Comparison of ENCODE assay signal across 9 mouse cellular contexts in genomic region chr1:38450677-38451076, GRCm38 (mm10).
DNase-seq lines count a peak whose midpoint lies in the region; ATAC-seq and TF ChIP-seq lines count a peak whose summit lies in the region.
"Had no signal": no experiment of that assay in that cellular context is flagged by ENCODE, and none has a peak within 500 bp of the region (broad histone marks: within the 10 kb centered on the region; RNA-seq: fewer than 3 reads in every experiment).

No protein-coding gene starts in this region.

- no peak for TF ChIP-seq EP300 in lung, postnatal 0 days (IDR thresholded peaks at IDR 0.05)
- TF ChIP-seq EP300 in stomach, postnatal 0 days (optimal IDR thresholded peaks at IDR 0.05), result no peak

- no peak for TF ChIP-seq CTCF in lung, postnatal 0 days (IDR thresholded peaks at IDR 0.05)
- no peak for TF ChIP-seq CTCF in forebrain, postnatal 0 days (IDR thresholded peaks at IDR 0.05; ENCODE audit: low read depth)
- TF ChIP-seq CTCF in stomach, postnatal 0 days (IDR thresholded peaks at IDR 0.05; ENCODE audit: low read depth), result no peak

- H3K27me3 ChIP-seq in lung, postnatal 0 days (replicated peaks; ENCODE audit: insufficient read depth, low read length), result no peaks in the 10 kb centered on the region
- no peaks in the 10 kb centered on the region for H3K27me3 ChIP-seq in forebrain, postnatal 0 days (ENCODE audit: insufficient read depth, low read length)
- no peaks in the 10 kb centered on the region for H3K27me3 ChIP-seq in stomach, postnatal 0 days (ENCODE audit: control insufficient read depth, insufficient read depth, low read length)
- H3K27me3 ChIP-seq in kidney, embryonic 16.5 days (ENCODE audit: insufficient read depth, low read length), result no peaks in the 10 kb centered on the region

- no peaks in the 10 kb centered on the region for H3K4me1 ChIP-seq in lung, postnatal 0 days (ENCODE audit: insufficient read depth, low read depth, low read length)
- H3K4me1 ChIP-seq in forebrain, postnatal 0 days (ENCODE audit: insufficient read depth), result peaks cover 11% of the 10 kb centered on the region
- no peaks in the 10 kb centered on the region for H3K4me1 ChIP-seq in stomach, postnatal 0 days (replicated peaks; ENCODE audit: control insufficient read depth, insufficient read depth)
- H3K4me1 ChIP-seq in kidney, embryonic 16.5 days (ENCODE audit: insufficient read depth, low read length), result peaks cover 6% of the 10 kb centered on the region

- intact Hi-C loops in left cerebral cortex, postnatal 36 days (cut with DNase I), result no loop called here

- peak; percentile 14 for DNase-seq in lung, postnatal 0 days (ENCODE audit: low spot score)
- DNase-seq in lung, postnatal 25 days (ENCODE audit: low spot score), result no peak
- peak; percentile 88 for DNase-seq in forebrain, postnatal 0 days
- peak; percentile 68 for DNase-seq in heart, postnatal 4 days
- peak; percentile 35 to 53 for DNase-seq in left cerebral cortex, postnatal 36 days (ENCODE audit: low spot score in 2 of 2)
- no peak for DNase-seq in stomach, postnatal 0 days (ENCODE audit: low spot score)
- no peak for DNase-seq in urinary bladder, postnatal 36 days (ENCODE audit: low spot score in 2 of 2)

- no peak overlapping the region for H3K9ac ChIP-seq in lung, postnatal 0 days (replicated peaks; ENCODE audit: low read depth)
- H3K9ac ChIP-seq in forebrain, postnatal 0 days, result no peak overlapping the region
- H3K9ac ChIP-seq in stomach, postnatal 0 days (ENCODE audit: low read length), result no peak overlapping the region
- H3K9ac ChIP-seq in kidney, embryonic 16.5 days (replicated peaks; ENCODE audit: low read length), result no peak overlapping the region
- H3K9ac ChIP-seq: liver, embryonic 15.5 days had no signal

- H3K4me3 ChIP-seq in lung, postnatal 0 days (ENCODE audit: low read depth, low read length), result no peak overlapping the region
- H3K4me3 ChIP-seq in forebrain, postnatal 0 days (ENCODE audit: low read depth, low read length), result no peak overlapping the region
- H3K4me3 ChIP-seq in stomach, postnatal 0 days (ENCODE audit: low read depth, low read length), result no peak overlapping the region
- H3K4me3 ChIP-seq in kidney, embryonic 16.5 days (ENCODE audit: low read length), result no peak overlapping the region
- H3K4me3 ChIP-seq: liver, embryonic 15.5 days had no signal

- no peaks in the 10 kb centered on the region for H3K36me3 ChIP-seq in lung, postnatal 0 days (ENCODE audit: insufficient read depth, low read length)
- no peaks in the 10 kb centered on the region for H3K36me3 ChIP-seq in forebrain, postnatal 0 days (ENCODE audit: insufficient read depth)
- H3K36me3 ChIP-seq in stomach, postnatal 0 days (ENCODE audit: control insufficient read depth, insufficient read depth, low read length), result no peaks in the 10 kb centered on the region
- H3K36me3 ChIP-seq in kidney, embryonic 16.5 days (ENCODE audit: insufficient read depth, low read length), result no peaks in the 10 kb centered on the region
- H3K36me3 ChIP-seq: liver, embryonic 15.5 days had no signal

- H3K9me3 ChIP-seq in lung, postnatal 0 days (ENCODE audit: low read length), result no peaks in the 10 kb centered on the region
- no peaks in the 10 kb centered on the region for H3K9me3 ChIP-seq in forebrain, postnatal 0 days (ENCODE audit: low read length)
- H3K9me3 ChIP-seq in stomach, postnatal 0 days (ENCODE audit: control insufficient read depth, low read length), result no peaks in the 10 kb centered on the region
- H3K9me3 ChIP-seq in kidney, embryonic 16.5 days (ENCODE audit: low read length), result no peaks in the 10 kb centered on the region
- H3K9me3 ChIP-seq: liver, embryonic 15.5 days had no signal

- 63% methylated on average over 12 of the region's 12 CpGs for WGBS in lung, postnatal 0 days
- WGBS in forebrain, postnatal 0 days, result 35% methylated on average over 12 of the region's 12 CpGs
- WGBS in stomach, postnatal 0 days, result 77% methylated on average over 12 of the region's 12 CpGs
- WGBS in kidney, embryonic 16.5 days, result 88% methylated on average over 12 of the region's 12 CpGs

- H3K4me2 ChIP-seq in lung, postnatal 0 days (replicated peaks; ENCODE audit: low read depth, low read length), result no peak overlapping the region
- 0 out of 2 replicates have a peak overlapping the region, but pooled peaks have one; percentile 0 for H3K4me2 ChIP-seq in forebrain, postnatal 0 days (ENCODE audit: low read depth)
- H3K4me2 ChIP-seq in stomach, postnatal 0 days (replicated peaks; ENCODE audit: low read depth), result no peak overlapping the region
- no peak overlapping the region for H3K4me2 ChIP-seq in kidney, embryonic 16.5 days (replicated peaks; ENCODE audit: low read depth, low read length)
- H3K4me2 ChIP-seq: liver, embryonic 15.5 days had no signal

- no peak overlapping the region for H3K27ac ChIP-seq in lung, postnatal 0 days (ENCODE audit: low read length)
- peak overlapping the region; percentile 64 for H3K27ac ChIP-seq in forebrain, postnatal 0 days (ENCODE audit: low read depth, low read length)
- H3K27ac ChIP-seq in stomach, postnatal 0 days (replicated peaks), result no peak overlapping the region
- H3K27ac ChIP-seq in kidney, embryonic 16.5 days (ENCODE audit: low read length), result no peak overlapping the region
- H3K27ac ChIP-seq: liver, embryonic 15.5 days had no signal

- ATAC-seq in lung, postnatal 0 days, result peak; percentile 46
- ATAC-seq in forebrain, postnatal 0 days, result peak; percentile 94
- 0 out of 2 replicates have a peak, but pooled peaks have one; percentile 47 for ATAC-seq in stomach, postnatal 0 days (ENCODE audit: low FRiP score, low TSS enrichment)
- ATAC-seq in kidney, embryonic 16.5 days (ENCODE audit: low FRiP score, low TSS enrichment), result no peak

Comparison
In these comparisons a context has a peak if more than half of its experiments do, and no peak if none do; other contexts are left out.
1. DNase-seq: peak in lung, postnatal 0 days (single experiment), forebrain, postnatal 0 days (single experiment), heart, postnatal 4 days (single experiment) and left cerebral cortex, postnatal 36 days (2 of 2); none in lung, postnatal 25 days (single experiment), stomach, postnatal 0 days (single experiment) and urinary bladder, postnatal 36 days (0 of 2).